Mouse (Mus musculus) E14TG2a.4 (cell line): ENCODE measurements around the gene Kif9.

Experiments
- CTCF ChIP-seq: conservative IDR thresholded peaks from 2 replicates; pipeline ENCODE4 v1.5.1; 2014; ENCODE audit warnings: low read length
- NANOG ChIP-seq: IDR thresholded peaks from 2 replicates; pipeline ENCODE4 v1.6.1; 2014; ENCODE audit warnings: borderline replicate concordance, low read length, mixed read lengths
- POU5F1 ChIP-seq: IDR thresholded peaks from 2 replicates; pipeline ENCODE4 v1.6.1; 2014; ENCODE audit warnings: low read length, borderline replicate concordance

DNA sequence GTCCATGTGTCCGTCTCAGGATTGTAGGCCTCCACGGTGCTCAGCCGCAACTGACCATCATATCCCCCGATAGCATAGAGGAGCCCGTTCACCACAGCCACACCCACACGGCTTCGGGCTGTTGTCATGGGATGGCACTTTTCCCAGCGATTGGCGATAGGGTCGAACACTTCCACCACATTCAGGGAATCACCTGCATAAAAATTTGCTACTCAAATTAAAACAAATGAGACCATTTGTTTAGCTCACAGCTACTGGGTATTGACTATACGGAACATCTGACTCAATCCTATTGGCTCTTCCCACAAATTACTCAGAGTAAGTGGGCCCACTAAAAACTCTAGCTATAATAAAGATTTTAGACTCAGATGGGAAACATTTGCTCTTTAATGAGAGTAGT lies 40.7 kb upstream of the Kif9 start:
- TF ChIP-seq CTCF (no peak), NANOG (no peak), POU5F1 (no peak)
